Mouse (Mus musculus) adipocyte (in vitro differentiated cells): ENCODE measurements around the gene 4833439L19Rik.
A peak's percentile ranks its signal among the peaks of the same experiment; 100 is the strongest.

ENCODE experiments used
- DNase-seq: peaks from one replicate; pipeline ENCODE4 v3.0.0-alpha.2; 2016; ENCODE audit warnings: low spot score

4833439L19Rik gene

GRCm38 (mm10) chr13:54582126-54582525 is 16.9 kb upstream of the 4833439L19Rik start:
- DNase-seq: no peak

GRCm38 (mm10) chr13:54581385-54581784 is 16.1 kb upstream of the 4833439L19Rik start:
- no peak for DNase-seq

- no peak for DNase-seq
Measured at GRCm38 (mm10) chr13:54577652-54578507, 12.6 kb upstream of the 4833439L19Rik start.

GRCm38 (mm10) chr13:54575489-54575888 is 10.3 kb upstream of the 4833439L19Rik start:
- no peak for DNase-seq

GRCm38 (mm10) chr13:54574854-54575481 is 9.7 kb upstream of the 4833439L19Rik start, which contains the start of gene Arl10:
Gene Arl10 (plus strand): TSS chr13:54575015.
- DNase-seq: peak; percentile 62

- no peak for DNase-seq
Measured at GRCm38 (mm10) chr13:54572621-54573020, 7.4 kb upstream of the 4833439L19Rik start.

- no peak for DNase-seq
Measured at GRCm38 (mm10) chr13:54571637-54572036, 6.4 kb upstream of the 4833439L19Rik start.

GRCm38 (mm10) chr13:54570736-54571135 is 5.5 kb upstream of the 4833439L19Rik start:
- no peak for DNase-seq

- DNase-seq: no peak
Measured at GRCm38 (mm10) chr13:54569282-54569681, 4.0 kb upstream of the 4833439L19Rik start.

- DNase-seq: no peak
Measured at GRCm38 (mm10) chr13:54568380-54568779, 3.1 kb upstream of the 4833439L19Rik start.

- DNase-seq: peak; percentile 46
Measured at GRCm38 (mm10) chr13:54565594-54566345, 535 bp upstream of the 4833439L19Rik start.

- DNase-seq: peak; percentile 31
Measured at GRCm38 (mm10) chr13:54564232-54565200, 719 bp downstream of the 4833439L19Rik start.

GRCm38 (mm10) chr13:54562562-54562961 is 2.7 kb downstream of the 4833439L19Rik start:
- peak; percentile 28 for DNase-seq

- no peak for DNase-seq
Measured at GRCm38 (mm10) chr13:54560608-54561007, 4.6 kb downstream of the 4833439L19Rik start.

GRCm38 (mm10) chr13:54559656-54560055 is 5.6 kb downstream of the 4833439L19Rik start:
- DNase-seq: no peak

GRCm38 (mm10) chr13:54557652-54558051 is 7.6 kb downstream of the 4833439L19Rik start:
- no peak for DNase-seq

- DNase-seq: peak; percentile 91
Measured at GRCm38 (mm10) chr13:54556796-54557195, 8.4 kb downstream of the 4833439L19Rik start.

- no peak for DNase-seq
Measured at GRCm38 (mm10) chr13:54556176-54556575, 9.1 kb downstream of the 4833439L19Rik start.

GRCm38 (mm10) chr13:54548036-54548435 is 17.2 kb downstream of the 4833439L19Rik start:
- no peak for DNase-seq

- DNase-seq: no peak
Measured at GRCm38 (mm10) chr13:54532134-54532533, 33.1 kb downstream of the 4833439L19Rik start.

- no peak for DNase-seq
Measured at GRCm38 (mm10) chr13:54527140-54527539, 38.1 kb downstream of the 4833439L19Rik start.
